Mouse (Mus musculus): ENCODE results near the gene Tgfbr2.

Tgfbr2 gene

DNA sequence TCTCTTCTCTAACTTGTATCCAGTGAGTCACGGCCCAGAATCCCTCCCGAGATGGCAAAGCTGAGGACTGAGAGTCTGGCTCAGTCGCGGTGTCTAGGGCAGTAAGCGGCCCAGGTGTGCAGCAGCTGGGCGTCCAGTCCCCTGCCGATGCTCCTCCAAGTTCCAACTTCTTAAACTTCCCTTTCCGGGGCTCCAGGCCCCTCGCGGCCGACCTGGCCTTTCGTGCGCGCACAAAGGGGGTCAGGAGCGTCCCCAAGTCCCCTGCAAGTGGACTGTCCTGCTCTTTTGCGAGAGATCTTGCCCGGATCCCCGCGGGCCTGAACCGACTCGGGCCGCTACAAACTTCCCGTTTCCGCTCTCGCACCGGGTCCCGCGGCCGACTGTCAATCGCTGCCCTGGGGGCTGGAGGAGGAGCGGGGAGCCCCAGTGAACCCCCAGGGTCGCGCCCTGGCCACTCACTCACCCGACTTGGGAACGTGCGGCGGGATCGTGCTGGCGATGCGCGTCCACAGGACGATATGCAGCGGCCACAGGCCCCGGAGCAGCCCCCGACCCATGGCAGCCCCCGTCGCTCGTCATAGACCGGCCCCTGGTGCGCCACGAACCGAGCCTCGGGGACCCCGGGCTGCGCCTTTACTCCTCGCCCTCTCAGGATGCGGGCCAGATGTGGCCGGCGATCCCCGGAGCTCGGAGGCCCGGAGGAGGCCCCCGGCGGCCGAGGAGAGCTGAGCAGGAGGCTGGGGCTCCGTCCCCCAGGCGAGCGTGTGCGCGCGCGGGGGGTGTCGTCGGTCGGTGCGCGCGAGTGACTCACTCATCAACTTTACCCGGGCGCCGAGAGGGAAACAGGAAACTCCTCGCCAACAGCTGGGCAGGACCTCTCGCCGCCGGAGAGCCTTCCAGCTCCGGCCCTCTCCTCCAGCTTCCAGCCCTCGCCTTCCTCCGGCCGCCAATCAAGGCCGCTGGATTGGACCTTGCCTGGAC, at the start of gene Tgfbr2:
Gene Tgfbr2, minus strand, starts transcription at position 880 of the 981 bp plus-strand sequence.
- DNase-seq (ENCODE audit: inconsistent ontology term), result peak; percentile 91

DNA sequence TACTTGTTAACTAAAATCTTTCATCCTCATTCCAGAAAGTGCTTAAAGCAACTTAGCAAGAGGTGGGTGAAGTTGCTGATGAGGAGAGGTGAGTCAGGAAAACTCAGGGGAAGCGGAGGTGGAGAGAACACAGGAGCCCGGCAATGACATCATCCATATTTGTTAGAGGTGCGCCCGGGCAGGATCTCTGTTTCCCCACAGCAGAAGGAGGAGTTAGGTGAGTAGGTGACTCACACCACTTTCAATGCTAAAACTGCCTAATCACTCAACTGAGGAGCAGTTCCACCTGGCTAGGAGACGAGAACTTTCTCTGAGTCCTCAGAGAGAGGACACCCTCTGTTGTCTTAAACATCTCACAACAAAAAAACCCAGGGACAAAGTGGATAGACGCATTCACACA, 48.2 kb upstream of the Tgfbr2 start:
- no peak for DNase-seq (ENCODE audit: inconsistent ontology term)

DNA sequence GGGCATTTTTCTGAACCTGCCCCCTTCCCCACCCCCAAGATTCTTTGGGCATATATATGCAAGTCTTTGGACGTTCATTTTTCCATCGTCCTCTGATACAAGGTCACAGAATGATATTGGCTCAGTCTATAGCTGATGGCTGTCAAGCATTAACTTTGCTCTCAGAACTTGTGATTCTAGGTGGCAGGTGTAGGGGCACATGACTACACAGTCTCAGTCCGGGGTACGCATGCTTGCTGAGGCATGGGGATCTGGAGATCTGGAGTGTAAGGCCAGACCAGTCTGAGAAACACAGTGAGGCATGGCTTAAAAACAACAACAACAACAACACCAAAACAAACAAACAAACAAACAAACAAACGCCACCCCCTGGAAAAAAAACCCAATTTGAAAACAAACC, 47.5 kb upstream of the Tgfbr2 start:
- no peak for DNase-seq (ENCODE audit: inconsistent ontology term)

DNA sequence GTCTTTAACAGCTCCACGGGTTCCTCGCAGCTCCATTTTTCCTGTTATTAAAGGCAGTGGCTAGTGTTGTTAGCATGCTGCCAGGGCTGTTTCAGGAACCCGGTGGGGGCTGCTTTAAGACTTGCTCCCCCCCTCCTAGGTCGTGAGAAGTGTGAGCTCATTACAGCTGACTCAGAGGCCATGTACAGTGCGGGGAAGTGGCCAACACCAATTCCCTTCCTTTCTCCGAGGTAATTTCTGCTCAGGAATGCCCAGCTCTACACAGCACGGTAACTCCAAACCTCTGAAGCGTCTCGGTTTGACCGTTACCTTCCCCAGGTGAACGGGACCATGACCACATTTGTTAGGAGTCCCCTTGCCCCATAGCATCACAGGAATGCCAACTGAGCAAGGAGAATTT, 46.8 kb upstream of the Tgfbr2 start:
- DNase-seq (ENCODE audit: inconsistent ontology term), result no peak

DNA sequence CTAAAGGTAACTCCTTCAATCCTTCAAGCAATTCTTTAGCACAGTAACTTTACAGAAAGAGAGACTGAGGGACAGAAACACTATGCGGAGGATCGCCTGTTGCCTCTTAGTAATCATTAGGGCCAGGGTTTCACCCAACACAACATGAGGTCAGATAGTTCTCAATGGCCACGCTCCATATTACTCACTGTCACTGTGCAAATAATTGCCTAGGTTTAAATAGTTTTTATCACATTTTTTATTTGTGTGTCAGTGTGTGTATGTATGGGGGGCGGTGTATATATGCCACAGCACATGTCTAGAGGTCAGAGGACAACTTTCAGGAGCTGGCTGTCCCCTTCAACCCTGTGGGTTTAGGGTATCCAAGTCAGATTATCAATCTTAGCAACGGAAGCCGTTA, 46.4 kb upstream of the Tgfbr2 start:
- DNase-seq (ENCODE audit: inconsistent ontology term), result no peak

DNA sequence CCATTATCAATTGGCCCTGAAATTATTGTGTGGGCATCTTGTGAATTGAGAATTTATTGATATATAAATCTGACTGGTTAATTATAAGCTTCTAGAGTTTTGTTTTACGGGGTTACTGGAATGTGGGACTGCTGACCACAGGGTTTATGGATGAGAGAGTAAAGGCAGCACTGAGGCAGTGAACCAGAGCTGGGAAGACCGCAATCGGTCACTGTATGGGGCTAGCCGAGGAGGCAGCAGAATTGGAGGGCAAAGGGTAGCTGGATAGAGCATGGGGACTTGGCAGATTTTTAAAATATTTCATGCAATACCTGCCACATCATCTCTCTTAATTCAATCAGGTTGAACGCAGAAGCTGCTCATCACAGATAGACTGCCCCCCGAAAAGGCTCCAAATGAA, 45.5 kb upstream of the Tgfbr2 start:
- DNase-seq (ENCODE audit: inconsistent ontology term), result no peak

DNA sequence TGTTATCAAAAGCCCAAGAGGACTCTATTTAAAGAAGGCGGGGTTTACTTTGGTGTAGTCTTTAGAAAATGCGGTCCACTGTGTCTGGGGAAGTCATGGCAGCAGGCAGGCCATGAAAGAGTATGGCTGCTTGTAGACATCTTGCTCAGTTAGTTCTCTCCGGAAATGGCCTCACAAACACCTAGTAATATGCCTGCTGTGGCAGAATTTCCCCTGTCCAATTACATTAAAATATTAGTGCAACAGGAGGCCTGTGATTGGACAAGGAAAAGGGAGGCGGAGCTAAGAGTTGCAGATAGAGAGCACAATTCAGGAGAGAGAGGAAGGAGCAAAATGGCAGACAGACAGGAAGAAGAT, 45.0 kb upstream of the Tgfbr2 start:
- DNase-seq (ENCODE audit: inconsistent ontology term), result no peak

DNA sequence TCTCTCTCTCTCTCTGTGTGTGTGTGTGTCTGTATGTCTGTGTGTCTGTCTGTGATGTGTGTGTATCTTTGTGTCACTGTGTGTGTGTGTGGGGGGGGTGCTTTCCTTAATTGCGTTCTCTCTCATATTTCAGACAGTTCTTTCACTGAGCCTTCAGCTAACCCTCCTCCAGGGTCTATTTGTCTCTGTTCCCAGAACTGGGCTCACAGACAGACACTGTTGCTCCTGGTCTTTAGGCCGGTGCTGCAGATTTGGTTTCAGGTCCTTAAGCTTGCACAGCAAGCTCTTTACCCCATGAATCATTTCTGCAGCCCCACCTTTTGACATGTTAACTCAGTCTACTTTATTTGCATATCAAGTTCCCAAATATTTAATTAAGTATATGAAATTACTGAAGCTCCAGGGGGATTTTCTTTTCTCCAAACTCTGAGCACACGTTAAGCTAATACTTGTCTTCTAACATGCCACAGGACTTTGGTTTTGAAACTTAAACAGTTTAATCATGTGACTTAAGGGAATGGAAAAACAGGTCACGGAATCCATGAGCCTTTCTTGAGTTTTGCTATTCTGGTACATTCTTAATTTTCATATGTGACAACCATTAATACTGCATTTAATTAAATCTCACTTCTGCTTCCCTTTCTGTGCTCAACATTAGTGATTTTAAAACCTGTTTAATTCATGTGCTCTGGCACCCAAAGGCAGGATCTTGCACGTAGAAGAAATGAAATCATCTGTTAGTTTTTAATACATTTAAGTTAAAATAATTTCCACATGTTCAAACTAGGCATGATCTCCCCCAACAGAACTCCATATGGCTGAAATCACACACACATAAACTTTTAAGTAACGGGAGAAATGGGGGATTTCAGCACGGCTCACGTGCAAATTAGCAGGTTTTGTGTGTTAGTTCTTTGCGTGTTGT, 44.3 kb upstream of the Tgfbr2 start:
- no peak for DNase-seq (ENCODE audit: inconsistent ontology term)

DNA sequence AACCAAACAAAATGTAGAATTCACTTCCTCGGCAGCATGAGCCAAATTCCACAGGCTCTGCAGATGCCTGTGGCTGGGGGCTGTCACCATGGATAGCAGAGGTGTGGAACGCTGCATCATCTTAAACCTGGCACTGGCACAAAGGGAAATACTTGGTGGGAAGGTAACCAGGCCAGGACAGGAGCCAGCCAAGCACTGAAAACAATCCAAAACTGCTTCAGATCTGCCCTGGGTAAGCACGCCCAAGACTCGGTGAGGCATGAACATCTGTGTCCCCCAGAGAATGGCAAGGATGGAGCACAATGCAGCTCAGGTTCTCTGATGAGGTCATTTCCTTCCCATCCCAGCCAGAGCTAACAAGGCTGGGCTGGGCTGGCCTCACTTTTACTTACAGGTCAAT, 43.6 kb upstream of the Tgfbr2 start:
- peak; percentile 89 for DNase-seq (ENCODE audit: inconsistent ontology term)

DNA sequence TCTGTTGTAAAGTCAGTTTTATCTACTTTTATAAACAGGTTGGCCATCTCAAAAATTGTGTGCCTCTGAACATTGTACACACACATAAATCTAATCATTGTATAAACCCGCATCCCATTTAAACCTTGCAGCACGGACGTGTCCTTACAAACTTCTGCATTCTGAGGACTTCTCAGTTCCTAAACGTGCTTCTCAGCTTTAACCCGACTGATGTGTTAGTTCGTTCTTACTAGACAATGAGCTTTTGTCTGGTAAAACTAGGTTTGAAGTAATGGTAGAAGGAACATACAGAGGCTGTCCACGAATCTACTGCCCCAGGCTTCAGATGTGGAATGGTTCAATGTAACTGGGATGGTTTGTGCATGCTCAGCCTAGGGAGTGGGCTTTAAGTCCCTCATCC, 41.9 kb upstream of the Tgfbr2 start:
- no peak for DNase-seq (ENCODE audit: inconsistent ontology term)

DNA sequence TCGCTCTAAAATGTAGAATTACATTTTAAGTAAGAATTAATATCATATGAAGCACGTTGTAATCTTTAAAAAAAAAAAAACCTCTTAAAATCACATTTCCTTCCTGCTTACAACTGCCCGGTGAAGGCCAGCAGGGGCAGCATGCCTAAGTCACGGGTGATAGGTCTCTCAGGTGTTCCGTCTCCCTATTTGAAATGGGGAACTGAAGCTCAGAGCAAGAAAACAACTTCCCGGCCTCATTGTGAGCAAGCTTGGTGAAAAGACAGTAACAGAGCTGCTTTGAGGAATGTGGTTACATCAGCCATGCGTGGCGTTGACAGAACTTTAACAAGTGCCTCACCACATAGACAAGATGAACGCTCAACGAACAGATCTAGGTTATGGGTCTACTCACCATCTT, 41.5 kb upstream of the Tgfbr2 start:
- no peak for DNase-seq (ENCODE audit: inconsistent ontology term)

DNA sequence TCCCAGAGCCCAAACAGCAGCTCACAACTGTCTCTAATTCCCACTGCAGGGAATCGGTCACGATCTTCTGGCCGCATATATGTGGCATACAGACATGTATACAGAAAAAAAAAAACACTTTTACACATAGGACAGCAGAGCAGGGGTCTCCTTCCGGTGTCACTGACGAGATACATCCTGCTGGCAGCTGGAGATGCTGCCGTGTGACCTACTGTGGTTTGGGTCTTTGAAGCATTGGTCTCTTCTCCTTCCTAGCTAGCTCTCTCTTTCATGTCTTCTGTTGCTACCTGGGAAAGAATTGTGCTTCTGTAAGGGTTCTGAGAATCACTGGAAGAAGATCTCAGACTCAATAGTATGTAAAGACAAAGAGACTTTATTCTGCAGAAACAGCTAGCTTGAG, 39.1 kb upstream of the Tgfbr2 start:
- no peak for DNase-seq (ENCODE audit: inconsistent ontology term)

DNA sequence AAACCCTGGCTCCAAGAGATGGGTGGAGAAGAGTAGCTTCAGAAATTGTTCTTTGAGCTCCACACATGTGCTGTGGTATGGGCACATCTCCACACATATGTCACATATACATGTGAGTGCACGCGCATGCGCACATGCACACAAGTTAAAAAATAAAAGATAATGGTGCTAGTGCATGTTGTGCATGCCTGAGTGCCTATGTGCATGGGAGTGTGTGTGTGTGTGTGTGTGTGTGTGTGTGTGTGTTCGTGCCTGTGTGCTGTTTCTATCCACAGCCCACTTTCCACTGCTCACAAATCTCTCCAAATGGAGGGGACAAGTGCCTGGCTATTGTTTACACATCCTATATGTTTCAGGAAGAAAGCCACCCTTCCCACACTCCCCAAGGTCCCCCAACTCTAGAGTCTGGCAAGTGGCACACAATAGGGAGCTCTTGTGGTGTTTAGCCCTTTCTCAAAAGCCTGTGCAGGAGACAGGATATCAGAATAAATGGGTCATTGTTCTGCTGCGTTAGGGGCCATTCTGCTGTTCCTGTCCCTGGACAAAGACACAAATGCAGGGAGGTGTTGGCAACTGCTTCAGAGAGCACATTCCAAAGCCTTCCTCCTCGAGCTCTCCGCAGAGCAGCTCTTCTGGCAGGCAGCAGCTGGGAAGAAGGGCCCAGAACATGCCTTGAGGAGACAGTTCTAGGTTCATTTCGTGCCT, 37.9 kb upstream of the Tgfbr2 start:
- DNase-seq (ENCODE audit: inconsistent ontology term), result peak; percentile 60

DNA sequence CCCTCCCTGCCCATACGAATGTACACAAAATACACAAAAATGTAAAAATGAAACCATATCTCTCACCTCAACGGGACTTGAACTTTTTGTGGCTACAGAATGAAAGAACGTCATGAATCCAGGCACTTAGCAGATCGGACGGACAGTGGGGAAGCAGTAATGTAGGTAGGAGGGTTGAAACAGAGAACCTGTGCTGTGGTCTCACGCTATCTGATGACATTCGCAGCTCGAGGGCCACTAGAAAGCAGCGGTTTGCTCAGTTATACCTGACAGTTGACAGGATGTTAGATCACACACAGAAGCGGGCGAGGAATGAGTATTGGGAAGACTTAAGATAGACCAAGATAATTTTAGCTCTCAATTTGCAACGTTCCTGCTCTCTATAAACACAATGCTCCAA, 36.9 kb upstream of the Tgfbr2 start:
- no peak for DNase-seq (ENCODE audit: inconsistent ontology term)

DNA sequence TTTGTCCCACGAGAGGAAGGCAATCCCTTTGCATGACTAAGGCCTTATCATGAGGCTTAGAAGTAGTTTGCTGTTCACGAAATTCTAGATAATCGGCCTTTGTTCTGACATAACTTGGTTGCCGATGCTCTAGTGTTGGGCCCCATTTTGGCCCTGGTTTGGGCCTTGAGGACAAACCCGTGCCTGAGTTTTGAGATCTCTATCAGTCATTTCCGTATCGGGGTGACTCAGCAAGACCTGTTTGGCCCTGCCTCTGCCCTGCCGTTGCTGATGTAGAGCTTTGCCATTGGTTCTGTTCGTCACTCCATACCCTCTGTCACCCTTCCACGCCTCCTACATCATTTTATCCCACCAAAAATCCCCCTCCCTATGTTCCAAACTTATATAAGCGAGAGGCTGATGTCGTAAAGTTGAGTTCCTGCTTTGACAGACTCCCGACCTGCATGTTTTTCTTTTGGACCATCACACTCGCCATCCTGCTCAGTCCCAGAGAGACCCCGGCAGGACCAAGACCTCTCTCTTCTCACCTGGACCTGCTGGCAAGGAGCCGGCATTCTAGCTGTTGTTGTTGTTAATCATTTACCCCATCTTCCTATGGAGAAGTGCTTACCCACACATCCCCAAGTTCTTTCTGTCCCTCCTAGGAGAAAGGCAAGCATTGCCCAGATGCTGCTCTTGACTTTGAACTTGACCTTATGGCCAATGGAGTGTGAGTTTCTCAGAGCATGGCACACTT, 33.2 kb upstream of the Tgfbr2 start:
- no peak for DNase-seq (ENCODE audit: inconsistent ontology term)

DNA sequence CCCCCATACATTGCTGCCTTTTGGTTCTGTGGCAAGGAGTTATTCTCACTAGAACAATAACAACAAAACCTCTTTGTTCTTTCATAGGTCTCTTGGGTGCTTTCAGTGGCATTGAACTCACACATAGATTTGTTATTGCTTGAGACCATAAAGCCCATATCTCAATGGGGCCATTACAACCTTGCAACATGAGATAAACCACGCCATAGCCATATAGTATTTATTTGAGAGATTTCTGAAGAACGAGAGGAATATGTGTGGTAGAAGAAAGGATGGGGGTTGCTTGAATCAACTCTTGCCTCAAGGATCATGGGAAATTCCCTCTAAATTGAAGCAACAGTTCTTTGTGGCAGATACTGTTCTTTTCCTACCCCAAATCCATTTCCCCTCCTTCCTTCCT, 31.7 kb upstream of the Tgfbr2 start:
- no peak for DNase-seq (ENCODE audit: inconsistent ontology term)

DNA sequence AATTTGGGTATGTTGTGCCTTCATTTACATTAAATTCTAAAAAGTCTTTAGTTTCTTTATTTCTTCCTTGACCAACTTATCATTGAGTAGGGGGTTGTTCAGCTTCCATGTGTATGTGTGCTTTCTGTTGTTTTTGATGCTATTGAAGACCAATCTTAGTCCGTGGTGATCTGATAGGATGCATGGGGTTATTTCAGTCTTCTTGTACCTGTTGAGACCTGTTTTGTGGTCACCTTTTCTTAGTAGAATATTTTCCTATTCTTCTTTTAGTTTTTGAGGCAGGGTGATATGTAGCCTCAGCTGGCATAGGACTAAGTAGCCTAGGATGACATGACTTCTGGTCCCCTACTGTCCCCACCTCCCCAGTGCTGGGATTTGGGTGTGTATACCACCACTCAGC, 28.5 kb upstream of the Tgfbr2 start:
- no peak for DNase-seq (ENCODE audit: inconsistent ontology term)

DNA sequence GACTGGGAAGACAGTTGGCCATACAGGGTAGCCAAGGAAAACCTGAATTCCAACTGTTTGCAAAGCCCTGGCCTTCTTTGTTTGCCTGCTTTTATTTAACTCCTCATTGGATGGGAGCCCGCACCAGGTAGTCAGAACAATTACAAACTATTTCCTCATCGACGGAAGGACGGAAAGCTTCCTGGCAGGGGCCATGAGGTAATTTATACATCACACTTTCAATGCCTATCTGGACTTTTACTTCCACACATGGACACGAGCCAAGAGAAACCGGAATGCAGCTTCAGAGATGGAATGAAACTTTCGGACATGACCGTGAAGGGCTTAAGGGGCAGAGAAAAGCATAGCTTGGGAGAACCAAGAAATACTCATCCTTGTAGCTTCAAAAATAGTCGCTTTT, 24.0 kb upstream of the Tgfbr2 start:
- DNase-seq (ENCODE audit: inconsistent ontology term), result no peak

DNA sequence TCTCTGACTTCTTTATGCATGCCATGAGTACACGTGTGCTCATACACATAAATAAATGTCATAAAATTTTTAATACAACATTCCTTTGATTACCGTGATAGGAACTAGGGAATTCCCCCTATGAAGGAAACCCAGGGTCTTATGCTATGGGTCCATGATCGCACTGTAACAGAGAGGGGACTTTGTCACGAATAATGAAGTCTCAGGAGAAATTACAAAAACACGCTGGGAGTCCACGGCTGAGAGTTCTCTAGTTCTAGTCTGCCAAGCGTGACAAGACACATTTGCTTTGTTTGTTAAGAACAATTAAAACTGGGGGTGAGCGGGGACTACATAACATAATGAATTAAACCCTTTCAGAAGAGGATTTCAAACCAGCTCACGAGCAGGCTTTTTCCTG, 23.3 kb upstream of the Tgfbr2 start:
- no peak for DNase-seq (ENCODE audit: inconsistent ontology term)

DNA sequence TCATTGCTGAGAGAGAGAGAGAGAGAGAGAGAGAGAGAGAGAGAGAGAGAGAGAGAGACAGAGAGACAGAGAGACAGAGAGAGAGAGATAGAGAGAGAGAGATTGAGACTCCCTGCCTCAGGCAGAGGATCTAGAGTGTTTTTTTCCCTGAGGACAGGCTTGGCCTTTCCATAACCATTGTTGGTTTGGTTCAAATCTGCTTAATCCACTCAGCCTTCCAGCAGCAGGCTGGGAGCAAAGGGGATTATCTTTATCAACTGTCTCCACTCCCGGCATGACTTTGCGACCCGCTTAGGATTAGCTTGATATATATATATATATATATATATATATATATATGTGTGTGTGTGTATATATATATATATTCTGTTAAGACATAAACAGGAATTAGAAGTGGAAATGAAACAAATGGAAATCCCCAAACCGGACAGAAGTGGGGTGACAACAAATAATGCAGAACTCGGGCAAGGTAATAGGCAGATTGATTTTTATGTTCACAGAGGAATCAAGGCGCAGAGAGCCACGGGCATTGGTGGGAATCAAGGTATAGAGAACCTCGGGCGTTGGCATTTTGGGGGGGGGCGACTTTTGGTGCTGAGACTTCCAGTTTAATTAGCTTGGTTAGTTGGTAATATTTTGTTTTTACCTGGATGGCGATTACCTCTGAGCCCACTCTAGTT, 22.5 kb upstream of the Tgfbr2 start:
- DNase-seq (ENCODE audit: inconsistent ontology term), result no peak

Data from Muller cell, postnatal 12 days (primary cell).